Mouse (Mus musculus) spleen, postnatal 14 days (tissue): ENCODE measurements around the gene Spib.

Experiments
- DNase-seq, 2 experiments: peaks; one replicate each; pipeline ENCODE4 v3.0.0; 2021 to 2022; ENCODE audit warnings: low spot score in 2 of 2

The Spib gene

GRCm38 (mm10) chr7:44531946-44532732 lies at the start of gene Spib:
TSS of gene Spib (minus strand) at chr7:44532071.
- no peak for DNase-seq

- DNase-seq, result no peak
Measured at GRCm38 (mm10) chr7:44581637-44582036, 49.8 kb upstream of the Spib start.

- no peak for DNase-seq
Measured at GRCm38 (mm10) chr7:44576333-44576844, 44.5 kb upstream of the Spib start.

- no peak for DNase-seq
Measured at GRCm38 (mm10) chr7:44572956-44573484, 41.1 kb upstream of the Spib start.

- DNase-seq, result peak; percentile 56 to 65
Measured at GRCm38 (mm10) chr7:44572213-44572701, 40.4 kb upstream of the Spib start, which contains the start of gene Napsa. TSS of gene Napsa (plus strand) at chr7:44572380.

GRCm38 (mm10) chr7:44571811-44572210 lies 39.9 kb upstream of the Spib start:
- no peak for DNase-seq

- no peak for DNase-seq
Measured at GRCm38 (mm10) chr7:44570989-44571388, 39.1 kb upstream of the Spib start.

- DNase-seq, result no peak
Measured at GRCm38 (mm10) chr7:44568803-44569202, 36.9 kb upstream of the Spib start.

GRCm38 (mm10) chr7:44565414-44565813 lies 33.5 kb upstream of the Spib start:
- DNase-seq, result no peak

- no peak for DNase-seq
Measured at GRCm38 (mm10) chr7:44564486-44564885, 32.6 kb upstream of the Spib start.

GRCm38 (mm10) chr7:44563284-44563683 lies 31.4 kb upstream of the Spib start:
- no peak for DNase-seq

GRCm38 (mm10) chr7:44560435-44561400 lies 28.8 kb upstream of the Spib start:
- DNase-seq, result peak; percentile 68 to 79

GRCm38 (mm10) chr7:44557629-44558028 lies 25.8 kb upstream of the Spib start:
- no peak for DNase-seq

- peak; percentile 89 to 97 for DNase-seq
Measured at GRCm38 (mm10) chr7:44553826-44554225, 22.0 kb upstream of the Spib start, which contains the start of gene Nr1h2. TSS of gene Nr1h2 (minus strand) at chr7:44553951.

- peak; percentile 72 to 88 for DNase-seq
Measured at GRCm38 (mm10) chr7:44553196-44553764, 21.4 kb upstream of the Spib start.

- no peak for DNase-seq
Measured at GRCm38 (mm10) chr7:44552141-44552908, 20.5 kb upstream of the Spib start.

GRCm38 (mm10) chr7:44551731-44552130 lies 19.9 kb upstream of the Spib start:
- no peak for DNase-seq

- DNase-seq, result no peak
Measured at GRCm38 (mm10) chr7:44551301-44551700, 19.4 kb upstream of the Spib start.

GRCm38 (mm10) chr7:44550409-44550678 lies 18.5 kb upstream of the Spib start:
- no peak for DNase-seq

GRCm38 (mm10) chr7:44549621-44550408 lies 17.9 kb upstream of the Spib start:
- no peak for DNase-seq
